Mouse (Mus musculus) cerebellum, postnatal 14 days (tissue): Measurements from ENCODE around the gene Lrrn4.
A peak's percentile ranks its signal among the peaks of the same experiment; 100 is the strongest.

ENCODE experiments used
- DNase-seq, 2 experiments: peaks; one replicate each; pipeline ENCODE4 v3.0.0; 2021; ENCODE audit warnings: mixed read lengths in 2 of 2

Gene Lrrn4

GRCm38 (mm10) chr2:132869682-132870081, 11.0 kb downstream of the Lrrn4 start:
- peak in 1 of 2 experiments; percentile 27 for DNase-seq

GRCm38 (mm10) chr2:132867521-132867920, 13.2 kb downstream of the Lrrn4 start:
- DNase-seq, result no peak

DNA sequence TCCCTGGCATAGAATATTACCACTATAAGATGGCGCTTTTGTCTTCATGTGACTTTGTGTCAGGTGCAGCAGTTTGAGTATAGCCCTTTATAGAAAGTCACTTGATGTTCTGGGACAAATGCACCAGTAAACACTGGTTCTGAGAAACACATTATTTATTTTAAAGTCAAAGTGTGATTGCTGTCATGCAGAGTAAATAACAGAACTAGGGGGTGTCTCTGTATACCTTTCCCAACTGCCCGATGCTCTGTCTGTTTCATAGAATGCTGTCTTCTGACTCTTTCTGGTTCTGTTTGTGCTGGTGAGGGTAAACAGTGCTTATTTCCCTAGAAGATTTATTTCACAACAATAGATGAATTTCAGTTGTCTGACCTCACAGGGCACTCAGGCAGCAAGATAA, 17.4 kb downstream of the Lrrn4 start:
- DNase-seq, result no peak

DNA sequence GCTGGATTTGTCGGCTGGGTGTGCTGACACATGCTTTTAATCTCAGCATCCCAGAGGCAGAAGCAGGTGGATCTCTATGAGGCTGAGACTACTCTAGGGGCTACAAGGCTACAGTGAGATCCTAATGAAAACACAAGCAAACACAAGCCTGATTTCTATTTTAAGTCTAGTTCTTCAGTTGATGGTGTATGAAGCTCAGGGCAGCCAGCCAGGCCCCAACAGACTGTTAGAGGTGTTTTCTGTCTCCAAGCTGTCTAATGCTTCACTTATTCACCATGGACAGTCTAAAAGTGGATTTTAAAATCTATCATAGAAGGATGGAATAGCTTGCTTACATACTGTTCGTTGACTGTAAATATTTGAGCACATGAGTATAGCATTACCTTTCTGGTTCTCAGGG, 19.2 kb downstream of the Lrrn4 start:
- peak; percentile 58 to 61 for DNase-seq

- DNase-seq, result no peak
These were observed 20.3 kb downstream of the Lrrn4 start for GRCm38 (mm10) chr2:132860435-132860834.

- DNase-seq, result no peak
These were observed 24.4 kb downstream of the Lrrn4 start for GRCm38 (mm10) chr2:132856333-132856732.

DNA sequence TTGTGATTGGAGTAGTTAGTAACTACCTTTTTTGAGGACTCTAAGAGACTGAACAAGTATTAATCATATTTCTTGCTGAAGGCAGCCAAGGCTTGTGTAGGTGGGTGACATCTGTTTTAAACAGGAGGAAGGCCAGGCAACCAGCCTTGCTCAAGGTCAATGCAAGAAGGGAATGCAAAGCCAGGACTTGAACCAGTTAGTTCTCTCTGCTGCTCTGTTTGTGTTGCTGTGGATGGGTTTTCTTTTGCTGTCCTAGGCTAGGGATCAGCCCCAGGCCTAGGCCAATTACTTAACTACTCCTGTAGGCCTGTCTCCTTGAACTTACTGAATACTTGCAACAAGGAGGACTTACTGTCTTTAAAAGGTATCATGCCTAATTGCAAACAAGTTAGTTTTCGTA, 27.6 kb downstream of the Lrrn4 start:
- DNase-seq, result no peak

- peak; percentile 35 to 44 for DNase-seq
These were observed 31.6 kb downstream of the Lrrn4 start for GRCm38 (mm10) chr2:132849141-132849540.

- DNase-seq, result no peak
These were observed 32.3 kb downstream of the Lrrn4 start for GRCm38 (mm10) chr2:132848361-132848760.

DNA sequence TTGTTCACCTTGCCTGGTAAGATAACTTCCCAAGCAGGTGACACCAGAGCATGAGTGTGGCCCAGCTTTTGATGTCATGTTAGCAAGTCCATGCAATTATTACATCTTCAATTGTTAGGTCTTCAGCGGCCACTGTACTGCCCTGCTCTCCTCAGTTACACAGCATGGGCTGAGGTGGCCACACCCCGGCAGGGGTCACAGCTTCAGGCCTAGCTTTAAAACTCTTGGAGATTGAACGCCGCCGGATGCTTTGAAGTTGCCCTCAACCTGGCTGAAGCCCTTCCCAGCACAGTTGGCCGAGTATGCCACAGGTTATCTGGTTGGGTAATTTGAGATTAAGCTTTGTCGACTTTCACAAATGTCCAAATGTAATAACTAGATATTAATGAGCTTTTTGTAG, 33.1 kb downstream of the Lrrn4 start:
- peak; percentile 8 to 18 for DNase-seq

DNA sequence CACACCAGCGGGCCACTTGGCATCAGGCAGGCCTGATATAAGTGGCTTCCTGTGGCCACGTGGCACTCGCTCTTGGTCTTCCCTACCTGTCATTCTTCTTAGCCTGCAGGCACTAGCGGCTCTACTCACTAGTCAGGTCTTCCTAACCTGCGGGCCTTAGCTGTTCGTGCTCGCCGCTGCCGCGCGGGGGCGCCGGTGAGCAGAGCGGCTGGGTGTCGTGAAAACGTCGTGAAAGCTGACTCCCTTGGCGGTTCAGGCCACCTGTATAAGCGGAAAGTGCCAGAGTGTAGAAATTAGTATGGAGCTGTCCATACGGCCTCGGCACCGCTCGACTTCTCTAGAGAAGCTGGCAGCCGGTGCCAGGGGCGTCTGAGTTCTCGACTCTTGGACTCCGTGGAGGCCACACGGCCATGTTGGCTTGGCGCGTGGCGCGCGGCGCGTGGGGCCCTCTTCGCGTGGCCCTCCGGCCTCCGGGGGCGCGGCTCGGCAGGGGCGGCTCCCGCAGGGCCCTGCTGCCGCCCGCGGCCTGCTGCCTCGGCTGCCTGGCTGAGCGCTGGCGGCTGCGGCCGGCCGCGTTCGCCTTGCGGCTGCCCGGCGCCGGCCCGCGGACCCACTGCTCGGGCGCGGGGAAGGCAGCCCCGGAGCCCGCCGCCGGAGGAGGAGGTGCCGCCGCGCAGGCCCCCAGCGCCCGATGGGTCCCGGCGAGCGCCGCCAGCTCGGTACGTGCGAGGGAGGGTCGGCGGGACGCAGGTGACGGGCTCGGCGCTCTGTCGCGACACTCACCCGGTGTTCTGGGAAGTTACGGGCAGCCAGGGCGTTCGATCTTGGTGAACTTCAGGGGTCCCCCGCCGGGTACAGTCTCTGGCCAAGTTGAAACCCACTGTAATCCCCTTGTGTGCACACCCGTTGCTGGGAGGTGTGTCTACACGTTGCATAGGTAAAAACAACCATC, 34.0 kb downstream of the Lrrn4 start, which contains the start of gene Crls1:
Gene Crls1 (plus strand): TSS at position 260 of the 952 bp plus-strand sequence.
- peak; percentile 98 to 100 for DNase-seq

GRCm38 (mm10) chr2:132841071-132841470, 39.6 kb downstream of the Lrrn4 start:
- peak in 1 of 2 experiments; percentile 30 for DNase-seq
